Mouse (Mus musculus) 416B (cell line): Measurements from ENCODE around the gene Snrpd3.

Experiments
- DNase-seq: peaks from one replicate; pipeline ENCODE4 v3.0.0; 2011; ENCODE audit warnings: low read depth

The Snrpd3 gene

DNA sequence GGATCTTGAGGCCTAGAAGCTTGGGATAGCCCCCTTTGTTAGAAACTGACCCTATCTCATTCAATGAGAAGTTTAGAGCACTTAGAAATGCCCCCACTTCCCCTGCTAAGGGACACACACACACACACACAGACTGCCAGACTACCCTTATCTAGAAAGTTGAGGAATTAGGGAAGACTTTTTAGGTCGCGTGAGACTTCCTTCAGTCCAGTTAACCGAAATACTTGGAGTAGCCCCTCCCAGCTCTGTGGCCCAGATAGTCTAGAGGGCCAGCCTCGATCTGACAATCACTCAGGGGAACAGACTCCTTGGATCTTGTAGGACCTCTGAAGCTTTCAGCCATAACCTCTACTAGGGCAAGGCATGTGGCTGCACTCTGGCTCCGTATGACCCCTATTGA is 50.7 kb downstream of the Snrpd3 start:
- no peak for DNase-seq

- no peak for DNase-seq
Measured at GRCm38 (mm10) chr10:75568441-75568840, 51.1 kb downstream of the Snrpd3 start.

- no peak for DNase-seq
Measured at GRCm38 (mm10) chr10:75568851-75569250, 51.5 kb downstream of the Snrpd3 start.

GRCm38 (mm10) chr10:75570981-75571657 is 53.8 kb downstream of the Snrpd3 start:
- DNase-seq = no peak

DNA sequence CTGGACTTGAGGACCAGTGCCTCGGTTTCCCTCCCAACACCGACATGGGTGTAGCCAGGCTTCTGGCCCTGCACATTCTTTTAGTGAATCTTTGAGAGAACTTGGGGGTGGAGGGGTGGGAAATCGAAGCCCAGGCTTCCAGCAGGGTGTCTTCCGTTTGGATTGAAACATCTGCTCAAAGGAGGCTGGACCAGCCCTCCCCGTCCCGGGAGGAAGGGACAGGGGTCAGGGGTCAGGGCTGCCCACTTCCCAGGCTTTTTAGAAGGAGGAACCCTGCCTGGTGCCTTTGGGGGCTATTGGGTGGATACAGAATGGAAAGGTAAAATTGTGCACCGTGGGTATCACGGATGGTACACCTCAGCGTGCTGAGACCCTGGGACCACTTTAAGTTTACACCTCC is 54.6 kb downstream of the Snrpd3 start:
- no peak for DNase-seq

GRCm38 (mm10) chr10:75573181-75573580 is 55.8 kb downstream of the Snrpd3 start:
- DNase-seq = no peak

DNA sequence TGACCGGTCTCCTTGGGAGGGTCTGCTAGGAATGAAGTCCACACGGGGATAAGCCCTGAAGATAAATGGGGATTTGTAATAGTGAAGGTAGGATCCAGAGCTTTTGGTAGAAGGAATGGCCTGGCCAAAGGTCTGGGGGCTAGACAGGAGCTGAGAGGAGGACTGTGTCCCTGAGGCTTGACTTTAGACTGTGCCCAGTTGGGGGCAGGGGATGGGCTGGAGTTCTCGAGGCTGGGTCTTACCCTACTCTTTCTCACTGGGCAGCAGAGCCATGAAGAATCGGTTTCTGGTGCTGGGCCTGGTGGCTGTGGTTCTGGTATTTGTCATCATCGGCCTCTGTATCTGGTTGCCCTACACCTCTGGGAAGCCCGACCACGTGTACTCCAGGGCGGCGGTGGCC is 56.6 kb downstream of the Snrpd3 start:
- DNase-seq = no peak

DNA sequence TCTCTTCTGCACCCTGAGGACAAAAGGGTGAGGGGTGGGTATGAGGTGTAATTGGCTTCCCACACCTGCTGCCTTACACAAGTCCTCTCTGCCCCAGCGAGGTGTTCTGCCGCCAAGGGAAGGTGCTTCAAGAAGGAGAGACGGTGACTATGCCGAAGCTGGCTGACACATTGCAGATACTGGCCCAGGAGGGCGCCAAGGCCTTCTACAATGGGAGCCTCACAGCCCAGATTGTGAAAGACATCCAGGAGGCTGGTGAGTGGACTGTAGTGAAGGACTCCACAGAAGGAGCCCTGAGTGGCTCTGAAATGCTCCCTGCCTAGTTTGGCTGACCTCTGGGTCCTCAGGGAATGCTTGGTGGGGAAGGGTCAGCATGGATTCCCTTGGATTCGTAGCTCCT is 61.8 kb downstream of the Snrpd3 start:
- DNase-seq = no peak

DNA sequence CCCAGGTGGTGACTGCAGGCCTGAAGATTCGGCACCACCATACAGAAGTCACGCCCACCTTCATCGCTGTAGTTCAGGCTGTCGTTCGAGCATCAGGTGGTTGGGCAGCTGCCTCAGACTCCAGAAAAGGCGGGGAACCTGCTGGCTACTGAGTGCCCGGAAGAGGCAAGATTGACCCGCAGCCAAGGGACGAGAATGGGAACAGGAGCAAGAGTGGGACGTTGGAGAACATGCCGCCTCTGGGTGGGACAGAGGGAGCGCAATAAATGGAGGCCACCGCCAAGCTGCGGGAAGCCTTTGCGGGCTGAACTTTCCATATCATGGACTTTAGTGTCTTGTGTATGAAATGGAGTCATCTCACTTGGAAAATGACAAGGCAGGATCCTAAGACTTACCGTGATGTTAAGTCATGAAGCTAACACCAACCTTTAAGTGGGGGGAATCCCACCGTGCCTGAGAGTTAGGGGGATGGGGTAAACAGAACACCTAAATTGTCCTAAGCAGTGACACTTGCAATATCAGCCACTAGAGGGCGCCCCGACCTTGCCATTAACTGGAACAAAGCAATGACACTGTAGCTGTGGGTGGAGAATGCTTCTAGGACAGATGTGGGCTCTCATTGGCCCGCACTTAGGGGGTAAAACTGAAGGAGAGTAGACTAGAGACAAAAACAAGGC is 68.7 kb downstream of the Snrpd3 start:
- DNase-seq = peak; percentile 84

GRCm38 (mm10) chr10:75586553-75586879 is 69.2 kb downstream of the Snrpd3 start:
- DNase-seq = no peak
